Mouse (Mus musculus) thymus, postnatal 36 days (tissue): ENCODE data around the gene C1qtnf5.

Experiments
- DNase-seq, 2 experiments: peaks; one replicate each; pipeline ENCODE4 v3.0.0; 2022; ENCODE audit warnings: mixed read lengths in 2 of 2

The C1qtnf5 gene

DNA sequence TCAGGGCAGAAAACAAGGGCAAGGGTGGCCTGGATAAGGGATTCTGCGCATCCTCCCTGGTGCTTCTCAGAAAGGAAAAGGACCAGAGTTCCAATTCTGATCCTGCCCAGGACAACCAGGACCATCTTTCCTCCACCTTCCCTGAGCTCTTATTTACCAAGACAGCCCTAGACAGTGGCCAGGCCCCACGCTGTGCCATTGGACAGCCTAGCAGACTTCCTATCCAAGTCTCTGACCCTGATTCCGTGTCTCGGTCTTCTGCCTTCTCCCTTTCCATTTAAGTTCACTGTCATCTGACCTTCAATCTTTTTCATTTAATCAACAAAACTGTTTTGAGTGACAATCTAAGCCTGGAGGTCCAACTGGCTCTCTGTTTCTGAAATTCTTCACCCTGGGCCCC, 449 bp upstream of the C1qtnf5 start:
- DNase-seq: no peak

DNA sequence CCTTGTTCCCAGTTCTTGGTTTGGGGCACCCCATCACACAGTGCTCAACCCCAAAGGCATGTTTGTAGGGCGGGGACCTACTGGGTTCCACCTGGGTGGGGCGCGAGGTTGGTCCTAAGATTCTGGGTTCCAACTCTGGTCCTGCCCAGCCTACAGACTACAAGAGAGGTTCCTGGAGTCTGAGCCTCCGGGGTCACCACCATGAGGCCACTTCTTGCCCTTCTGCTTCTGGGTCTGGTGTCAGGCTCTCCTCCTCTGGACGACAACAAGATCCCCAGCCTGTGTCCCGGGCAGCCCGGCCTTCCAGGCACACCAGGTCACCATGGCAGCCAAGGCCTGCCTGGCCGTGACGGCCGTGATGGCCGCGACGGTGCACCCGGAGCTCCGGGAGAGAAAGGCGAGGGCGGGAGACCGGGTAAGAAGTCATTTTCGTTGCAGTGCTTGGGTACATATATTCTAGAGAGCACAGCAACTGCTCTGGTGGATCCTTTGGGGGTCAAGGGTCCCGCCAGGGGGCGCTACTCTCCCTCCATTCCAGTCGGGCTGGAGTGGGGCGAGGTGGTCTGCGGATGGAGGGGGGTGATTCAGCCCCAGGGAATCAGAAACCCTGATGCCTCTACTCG, 623 bp downstream of the C1qtnf5 start:
- peak in 1 of 2 experiments; percentile 43 for DNase-seq

DNA sequence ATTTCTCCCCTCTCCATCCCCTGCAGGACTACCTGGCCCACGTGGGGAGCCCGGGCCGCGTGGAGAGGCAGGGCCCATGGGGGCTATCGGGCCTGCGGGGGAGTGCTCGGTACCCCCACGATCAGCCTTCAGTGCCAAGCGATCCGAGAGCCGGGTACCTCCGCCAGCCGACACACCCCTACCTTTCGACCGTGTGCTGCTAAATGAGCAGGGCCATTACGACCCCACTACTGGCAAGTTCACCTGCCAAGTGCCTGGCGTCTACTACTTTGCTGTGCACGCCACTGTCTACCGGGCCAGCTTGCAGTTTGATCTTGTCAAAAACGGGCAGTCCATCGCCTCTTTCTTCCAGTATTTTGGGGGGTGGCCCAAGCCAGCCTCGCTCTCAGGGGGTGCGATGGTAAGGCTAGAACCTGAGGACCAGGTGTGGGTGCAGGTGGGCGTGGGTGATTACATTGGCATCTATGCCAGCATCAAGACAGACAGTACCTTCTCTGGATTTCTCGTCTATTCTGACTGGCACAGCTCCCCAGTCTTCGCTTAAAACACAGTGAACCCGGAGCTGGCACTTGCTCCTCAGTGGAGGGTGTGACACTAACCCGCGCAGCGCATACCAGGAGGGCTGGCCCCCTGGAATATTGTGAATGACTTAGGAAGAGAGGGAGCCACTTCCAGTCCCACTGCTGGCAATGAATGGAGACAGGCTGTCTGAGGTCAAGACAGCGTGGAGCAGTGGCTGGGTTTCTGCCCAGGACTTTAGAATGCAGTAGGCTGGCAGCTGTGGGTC, 1.4 kb downstream of the C1qtnf5 start:
- peak in 1 of 2 experiments; percentile 12 for DNase-seq

DNA sequence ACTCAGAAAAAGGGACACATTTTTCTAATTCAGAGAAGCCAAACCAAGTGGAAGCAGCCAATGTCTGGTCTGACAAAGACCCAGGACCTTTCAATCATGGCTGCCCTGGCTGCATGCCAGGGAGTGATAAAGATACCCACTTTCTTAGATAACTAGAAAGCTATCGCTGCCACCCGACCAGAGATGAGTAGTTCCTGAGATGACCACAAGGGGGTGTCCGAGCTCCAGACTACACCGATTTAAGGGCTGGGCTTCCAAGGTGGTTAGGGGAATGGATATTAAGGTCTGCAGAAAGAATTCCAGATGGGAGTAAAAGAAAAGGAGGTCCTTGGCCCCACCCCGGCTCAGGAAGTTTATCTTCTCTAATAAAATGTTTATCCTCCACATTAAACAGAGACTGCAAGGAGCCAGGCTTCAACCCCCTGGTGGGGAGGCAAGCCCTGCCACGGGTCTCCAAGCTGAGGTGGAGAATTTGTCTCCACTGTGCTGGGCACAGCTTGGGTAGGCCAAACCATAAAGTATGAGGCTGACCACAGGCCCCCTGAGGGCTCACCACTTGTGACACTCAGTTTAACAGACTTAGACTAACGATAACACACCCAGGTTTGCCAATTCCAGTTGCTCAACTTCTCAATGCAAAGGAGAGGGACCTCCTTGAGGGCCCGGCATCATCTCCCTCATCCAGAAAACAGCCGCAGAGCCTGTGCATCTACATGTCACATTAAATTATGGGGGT, 2.5 kb downstream of the C1qtnf5 start:
- DNase-seq: peak; percentile 68 to 75

DNA sequence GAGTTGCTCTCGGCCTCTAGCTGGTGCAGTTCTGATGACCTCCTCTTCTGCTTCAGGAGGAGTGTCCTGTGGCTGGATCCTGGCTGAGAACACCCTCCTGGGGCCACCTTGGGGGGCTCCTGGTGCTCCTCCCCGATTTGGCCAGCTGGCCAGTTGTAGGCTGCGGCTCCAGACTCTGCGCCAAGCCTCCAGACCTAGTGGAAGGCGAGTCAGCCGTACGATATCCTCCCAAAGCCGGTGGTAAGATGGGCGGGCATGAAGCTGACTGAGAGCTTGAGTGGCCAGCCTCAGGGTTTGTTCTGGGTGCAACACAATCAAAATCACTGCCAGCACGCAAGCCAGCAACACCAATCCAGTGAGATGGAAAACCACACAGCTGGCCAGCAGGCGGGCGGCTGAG, 4.9 kb downstream of the C1qtnf5 start:
- peak in 1 of 2 experiments; percentile 9 for DNase-seq

DNA sequence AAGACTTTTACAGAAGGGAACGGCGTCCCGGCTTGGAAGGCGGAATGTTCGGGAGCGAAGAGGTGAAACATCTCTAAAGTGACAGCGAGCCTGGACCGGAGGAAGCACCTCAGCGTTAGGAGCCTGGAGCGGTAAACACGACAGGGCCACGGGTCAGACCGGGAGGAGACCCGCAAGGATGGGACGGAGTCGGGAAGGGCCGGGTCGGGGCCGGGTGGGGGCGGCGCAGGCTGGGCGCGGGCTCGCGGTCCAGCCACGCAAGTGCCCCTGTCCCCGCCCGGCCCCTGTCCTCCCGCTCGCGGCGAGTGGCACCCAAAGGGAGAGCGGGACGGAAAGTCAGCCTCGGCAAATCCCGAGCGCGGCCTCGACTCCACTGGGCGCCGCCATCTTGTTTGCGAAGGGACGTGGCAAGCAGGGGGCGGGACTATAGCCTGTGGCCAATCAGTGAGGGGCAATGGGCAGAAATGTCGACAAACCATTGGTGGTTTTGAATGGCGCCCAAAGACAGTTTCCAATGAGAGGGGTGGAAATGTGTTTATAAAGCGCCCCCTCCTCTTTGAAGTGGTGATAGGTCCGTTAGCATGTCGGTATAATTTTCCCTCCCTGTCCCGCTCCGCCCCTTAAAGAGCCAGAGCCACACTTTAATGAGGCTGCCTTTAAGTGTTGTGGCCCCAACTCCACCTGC, 6.2 kb downstream of the C1qtnf5 start, which contains the start of the genes Gm49380 and Rnf26:
Gm49380 (minus strand) TSS at position 396 of the 685 bp plus-strand sequence.
Rnf26 (minus strand) TSS at position 413 of the 685 bp plus-strand sequence.
- DNase-seq: peak; percentile 93 to 95

DNA sequence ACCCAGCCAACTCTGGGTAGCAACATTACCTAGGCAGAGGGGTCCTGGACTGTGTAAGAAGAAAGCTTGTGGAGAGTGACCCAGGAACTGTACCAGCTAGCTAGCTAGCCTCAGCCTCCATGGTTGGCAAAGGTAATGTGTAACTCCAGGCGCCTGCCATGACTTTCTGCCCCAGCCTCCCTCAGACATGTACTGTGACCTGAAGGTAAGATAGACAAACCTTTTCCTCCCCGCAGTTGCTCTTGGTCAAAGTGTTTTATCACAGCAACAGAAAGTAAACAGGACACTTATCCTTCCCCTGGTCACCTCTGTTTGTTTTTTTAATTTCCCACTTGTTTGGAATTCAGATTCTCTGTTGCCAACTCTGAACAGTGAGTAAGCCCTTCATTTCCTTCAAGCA, 7.4 kb downstream of the C1qtnf5 start:
- no peak for DNase-seq

DNA sequence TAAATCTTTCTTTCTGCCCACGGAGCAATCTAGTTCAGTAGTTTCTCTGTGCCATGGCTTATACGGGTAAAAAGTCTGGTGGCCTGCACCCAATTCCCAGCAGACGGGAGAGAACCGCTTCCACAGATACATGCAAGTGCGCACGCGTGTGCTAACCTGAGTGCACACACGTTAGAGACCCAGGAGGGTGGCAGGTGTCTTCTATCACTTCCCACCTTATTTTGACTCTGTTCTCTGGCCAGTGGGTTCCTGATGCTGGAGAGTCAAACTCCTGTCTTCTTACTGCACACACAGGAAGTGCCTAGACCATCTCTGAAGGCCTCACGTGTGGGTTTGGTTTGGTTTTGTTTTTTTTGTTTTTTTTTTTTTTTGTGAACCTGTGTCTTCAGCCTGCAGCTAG, 8.6 kb downstream of the C1qtnf5 start:
- DNase-seq: peak in 1 of 2 experiments; percentile 9

DNA sequence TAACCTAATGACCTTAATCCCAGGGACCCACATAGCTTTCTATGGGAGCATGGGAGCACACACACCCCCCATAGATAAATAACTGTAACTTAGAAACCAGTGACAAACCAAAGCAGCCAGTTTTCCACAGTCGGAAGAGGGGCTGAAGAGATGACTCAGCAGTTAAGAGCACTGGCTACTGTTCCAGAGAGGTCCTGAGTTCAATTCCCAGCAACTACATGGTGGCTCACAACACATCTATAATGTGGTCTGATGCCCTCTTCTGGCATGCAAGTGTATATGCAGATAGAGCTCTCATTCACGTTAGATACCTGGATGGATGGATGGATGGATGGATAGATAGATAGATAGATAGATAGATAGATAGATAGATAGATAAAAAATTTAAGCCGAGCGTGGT, 9.1 kb downstream of the C1qtnf5 start:
- DNase-seq: peak in 1 of 2 experiments; percentile 4

DNA sequence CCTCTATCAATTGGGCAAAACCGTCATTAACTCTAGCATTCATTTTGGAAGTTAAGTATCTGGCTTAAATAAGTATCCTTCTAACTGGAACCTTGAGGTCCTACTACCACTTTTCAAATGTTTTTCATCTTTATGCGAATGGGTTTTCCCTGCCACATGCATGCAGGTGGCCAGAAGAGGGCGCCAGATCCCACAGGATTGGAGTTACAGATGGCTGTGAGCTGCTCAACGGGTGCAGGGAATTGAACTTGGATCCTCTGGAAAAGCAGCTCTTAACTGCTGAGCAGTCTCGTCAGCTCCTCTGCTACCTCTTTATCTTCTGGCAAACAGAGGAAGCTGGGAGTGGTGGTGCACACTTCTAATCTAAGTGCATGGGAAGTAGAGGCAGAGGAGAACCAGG, 12.0 kb downstream of the C1qtnf5 start:
- DNase-seq: peak; percentile 64 to 67

DNA sequence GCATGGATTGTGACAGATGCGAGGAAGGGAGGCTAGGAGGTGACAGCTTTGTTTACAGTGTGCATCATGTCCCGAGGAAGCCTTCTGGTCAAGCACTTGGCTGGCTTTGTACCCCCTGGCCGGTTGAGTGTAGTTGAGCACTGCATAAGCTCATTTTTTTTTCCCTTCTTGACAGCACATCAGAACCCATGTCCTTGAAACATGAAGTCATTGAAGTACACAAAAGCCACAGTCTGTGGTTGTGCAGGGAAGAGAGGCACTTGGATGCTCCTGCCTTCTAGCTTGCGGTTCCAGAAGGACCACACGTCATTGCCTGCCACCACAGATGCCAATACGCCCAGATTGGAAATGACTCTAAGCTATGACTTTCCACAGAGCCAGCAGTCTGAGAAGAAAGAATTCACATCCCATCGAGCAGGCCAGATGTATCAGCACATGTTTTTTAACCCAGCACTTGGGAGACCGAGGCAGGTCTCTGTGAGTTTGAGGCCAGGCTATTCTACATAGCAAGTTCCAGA, 13.0 kb downstream of the C1qtnf5 start:
- no peak for DNase-seq

DNA sequence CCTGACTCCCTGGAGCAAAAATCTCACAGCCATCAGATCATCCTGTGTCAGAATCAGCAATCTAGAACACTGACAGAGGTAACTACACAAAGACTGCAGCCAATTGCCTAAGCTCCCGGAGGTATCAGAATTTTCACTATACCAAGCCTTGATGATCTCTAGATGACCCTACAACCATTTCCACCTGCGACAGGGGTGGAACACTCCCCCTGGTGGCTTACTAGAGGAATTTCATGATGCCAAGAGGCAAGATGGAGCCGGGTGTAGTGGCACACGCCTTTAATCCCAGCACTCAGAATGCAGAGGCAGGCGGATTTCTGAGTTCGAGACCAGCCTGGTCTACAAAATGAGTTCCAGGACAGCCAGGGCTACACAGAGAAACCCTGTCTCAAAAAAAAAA, 17.3 kb downstream of the C1qtnf5 start:
- peak in 1 of 2 experiments; percentile 24 for DNase-seq

DNA sequence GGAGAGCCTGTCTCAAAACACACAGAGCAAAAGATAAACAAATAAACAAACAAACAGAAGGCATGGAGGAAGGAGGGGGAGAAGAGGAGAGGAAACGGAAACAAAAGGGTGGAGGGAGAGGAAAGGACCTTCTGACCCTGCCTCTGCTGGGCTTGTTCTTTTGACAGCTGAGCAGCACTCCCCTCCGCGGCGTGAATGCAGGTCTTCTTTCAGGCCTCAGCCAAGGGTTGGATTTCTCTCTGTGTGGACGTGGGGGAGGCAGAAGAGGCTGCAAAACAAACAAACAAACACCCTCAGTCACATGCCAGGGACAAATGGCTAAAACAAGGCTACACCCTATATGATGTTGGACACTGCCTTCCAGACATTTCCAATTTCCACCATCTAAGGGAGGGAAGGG, 18.0 kb downstream of the C1qtnf5 start:
- peak in 1 of 2 experiments; percentile 3 for DNase-seq

DNA sequence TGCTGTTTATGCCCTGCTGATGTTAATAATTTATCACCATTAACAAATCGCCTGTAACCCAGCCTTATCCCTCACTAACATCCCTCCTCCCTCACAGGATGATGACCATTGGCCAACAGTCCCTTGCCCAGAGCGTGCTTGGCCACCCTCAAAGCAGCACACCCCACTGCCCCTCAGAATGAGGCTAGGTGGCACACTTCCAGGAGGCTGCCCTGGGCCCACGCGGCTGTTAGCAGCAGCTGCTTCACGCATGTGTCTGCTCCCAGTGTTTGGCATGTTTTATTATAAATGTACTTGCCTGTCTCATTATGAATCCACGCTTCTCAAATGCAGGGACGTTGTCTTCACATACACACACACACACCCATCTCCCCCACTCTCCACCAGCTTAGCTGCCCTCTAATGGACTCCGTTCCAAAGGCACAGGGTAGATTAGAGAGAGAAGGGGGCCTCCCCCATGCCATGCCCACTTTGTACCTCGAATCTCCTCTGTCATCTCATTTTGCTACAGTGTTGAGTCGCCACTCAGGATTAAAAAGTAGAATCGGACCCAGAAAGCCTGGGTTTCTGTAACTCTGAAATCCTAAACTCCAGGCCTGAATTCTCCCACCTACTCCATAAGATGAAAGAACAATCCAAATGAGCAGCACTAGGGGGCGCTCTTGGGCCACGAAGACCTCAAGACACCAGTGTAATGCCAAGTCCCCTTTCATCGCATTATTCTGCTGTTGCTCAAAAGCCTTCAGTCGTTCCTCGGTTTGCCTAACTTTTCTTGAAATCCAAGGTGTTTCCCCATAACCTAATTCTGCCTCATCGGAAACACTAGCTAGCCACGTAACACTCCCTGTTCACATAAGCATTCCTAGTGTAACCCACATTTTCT, 18.7 kb downstream of the C1qtnf5 start:
- DNase-seq: peak; percentile 77 to 84

DNA sequence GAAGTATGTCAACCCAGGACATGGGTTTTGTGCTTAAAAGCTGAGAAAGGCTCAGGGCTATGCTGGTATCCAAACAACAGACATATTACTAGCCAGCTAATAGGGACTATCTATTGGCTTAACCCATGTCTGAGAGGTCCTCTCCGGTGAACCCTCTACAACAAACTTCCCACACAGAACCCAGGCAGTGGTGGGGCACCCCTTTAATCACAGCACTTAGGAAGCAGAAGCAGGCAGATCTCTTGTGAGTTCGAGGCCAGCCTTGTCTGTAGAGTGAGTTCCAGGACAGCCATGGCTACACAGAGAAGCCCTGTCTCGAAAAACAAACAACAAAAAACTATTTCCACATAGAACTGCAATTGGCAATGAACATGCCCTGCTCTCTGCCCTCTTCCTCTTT, 19.7 kb downstream of the C1qtnf5 start:
- DNase-seq: peak in 1 of 2 experiments; percentile 6

DNA sequence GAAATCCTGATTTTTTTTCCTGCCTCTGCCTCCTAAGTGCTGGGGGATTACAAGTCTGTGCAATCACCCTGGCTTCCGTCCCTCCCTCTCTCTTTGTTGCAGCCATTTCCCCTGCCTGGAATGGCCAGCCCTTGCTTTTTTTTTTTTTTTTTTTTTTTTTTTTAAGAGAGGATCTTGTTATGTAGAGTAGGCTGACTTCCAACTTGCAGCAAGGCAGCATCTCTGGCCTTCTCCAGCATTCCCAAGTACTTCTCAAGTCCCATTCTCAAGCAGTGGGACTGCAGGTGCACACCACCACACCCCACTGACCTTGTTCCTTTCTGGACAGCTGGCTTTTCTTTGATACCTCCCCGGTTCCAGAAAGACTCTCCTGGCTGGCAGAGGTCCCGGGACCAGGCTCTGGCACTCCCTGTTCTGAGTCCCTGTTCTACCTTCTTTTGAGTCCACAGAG, 20.3 kb downstream of the C1qtnf5 start:
- peak in 1 of 2 experiments; percentile 2 for DNase-seq

DNA sequence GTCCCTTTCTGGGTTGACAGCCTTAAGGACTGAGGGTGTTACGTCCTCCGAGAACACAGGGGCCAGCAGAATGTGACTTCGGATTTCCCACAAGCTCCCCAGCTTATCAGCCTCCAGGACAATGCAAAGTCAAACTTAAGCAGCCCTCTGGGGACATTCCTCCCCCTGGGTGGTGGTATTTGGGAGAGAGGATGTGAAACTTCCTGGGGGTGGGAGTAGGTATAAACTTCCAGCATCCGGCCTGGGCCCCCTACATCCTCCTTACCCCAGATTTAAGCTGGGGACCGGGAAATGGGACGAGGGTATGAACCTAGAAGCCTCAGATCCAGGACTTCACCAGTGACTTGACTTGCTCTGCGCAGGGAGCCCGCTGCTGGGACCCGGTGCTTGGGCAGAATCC, 22.6 kb downstream of the C1qtnf5 start:
- DNase-seq: no peak

DNA sequence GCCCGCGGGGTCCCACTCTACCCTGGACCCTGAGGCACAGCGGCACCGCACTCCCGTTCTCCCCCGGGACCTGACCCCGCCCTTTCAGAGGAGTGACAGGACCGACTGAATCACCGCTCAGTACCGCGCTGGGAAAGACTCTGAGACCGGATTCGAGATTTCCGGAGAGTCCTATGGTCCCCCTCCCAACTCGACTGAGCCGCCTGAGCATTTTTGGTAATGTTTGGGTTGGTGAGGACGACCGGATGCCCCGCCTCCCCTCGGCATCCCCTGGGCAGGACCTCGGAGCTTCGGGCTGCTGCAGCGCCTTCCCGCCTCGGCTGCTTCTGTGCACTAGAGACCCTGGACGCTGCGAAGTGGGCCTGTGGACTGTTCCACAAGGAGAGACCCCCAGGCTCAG, 23.0 kb downstream of the C1qtnf5 start:
- peak; percentile 77 to 85 for DNase-seq

DNA sequence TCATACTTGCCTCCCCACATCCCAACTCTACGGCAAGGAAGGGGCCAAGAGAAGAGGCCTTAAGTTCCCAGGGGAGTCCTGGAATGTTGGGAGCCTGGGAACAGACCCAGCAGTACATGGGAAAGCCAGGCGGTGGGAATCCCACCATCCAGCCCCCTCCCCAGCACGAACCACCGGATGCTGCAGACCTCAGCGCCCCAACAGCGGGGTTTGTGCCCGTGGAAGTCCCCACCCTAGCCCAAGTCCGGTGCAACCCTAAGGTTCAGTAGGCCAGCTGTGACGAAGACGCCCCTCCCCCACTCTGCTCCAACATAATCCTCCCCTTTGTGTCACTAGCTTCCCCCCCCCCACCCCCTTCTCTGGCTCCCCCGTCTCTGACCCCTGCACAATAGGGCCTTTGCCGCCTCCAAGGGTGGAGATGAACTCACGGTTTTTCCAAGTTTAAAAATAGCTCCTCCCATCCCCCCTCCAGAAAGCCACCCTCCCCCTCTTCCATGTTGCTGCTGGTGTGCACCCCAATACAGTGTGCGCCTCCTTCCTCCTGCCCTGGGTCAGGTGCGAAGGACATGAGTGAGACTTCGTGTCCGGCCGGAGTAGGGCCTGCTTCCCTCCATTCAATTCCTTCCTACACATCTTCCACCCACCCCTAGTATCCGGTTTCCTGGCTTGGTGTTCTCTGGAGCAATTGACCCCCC, 23.7 kb downstream of the C1qtnf5 start:
- DNase-seq: peak in 1 of 2 experiments; percentile 50

DNA sequence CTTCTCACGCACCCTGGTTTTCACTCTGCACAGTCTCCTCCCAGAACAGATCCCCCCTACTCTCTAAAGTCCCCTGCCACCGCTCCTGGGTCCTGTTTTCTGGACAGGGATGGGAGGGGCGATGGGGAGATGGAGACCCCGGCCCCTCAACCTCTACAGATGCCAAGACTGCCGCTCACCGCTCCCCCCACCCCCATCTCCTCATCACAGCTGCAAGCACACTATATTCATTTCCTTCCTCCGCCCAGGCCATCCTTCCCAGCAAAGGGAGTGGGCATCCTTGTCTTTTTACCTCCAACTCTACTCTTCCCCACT, 24.2 kb downstream of the C1qtnf5 start:
- DNase-seq: no peak

DNA sequence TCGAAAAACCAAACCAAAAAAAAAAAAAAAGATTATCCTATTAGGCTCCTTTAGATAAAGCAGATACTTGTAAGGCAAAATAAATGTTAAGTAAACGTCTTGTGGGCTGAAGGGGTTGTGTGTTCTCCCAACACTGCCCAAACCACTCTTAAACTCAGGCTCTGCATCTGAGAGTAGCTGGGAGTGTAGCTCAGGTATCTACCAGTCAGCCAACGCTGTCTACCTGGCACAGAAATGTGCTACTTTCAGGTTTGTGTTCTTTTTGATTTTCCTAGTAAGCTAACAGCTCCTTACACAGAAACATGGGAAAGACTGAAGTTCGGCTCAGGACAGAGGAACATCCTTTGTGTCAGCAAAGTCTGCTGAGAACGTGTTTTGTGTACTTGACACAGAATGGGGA, 25.2 kb downstream of the C1qtnf5 start:
- DNase-seq: no peak
